Mouse (Mus musculus) C2C12 (cell line): ENCODE results near the gene Olfr437. TPM values are rescaled to one million over a fixed set of nuclear protein-coding genes. Genes with fewer than 3 reads are reported as not detected.
"Not testable (repeated sequence)": the region's sequence is repeated elsewhere in the genome, so short reads cannot be mapped to it uniquely, and the experiment has no call there.

Experiments
- H3K27me3 ChIP-seq: one replicate; pipeline ENCODE4 v1.6.1; 2011; ENCODE audit not compliant: control insufficient read depth, insufficient read depth, insufficient read length
- H3K36me3 ChIP-seq: one replicate; pipeline ENCODE4 v1.6.1; 2011; ENCODE audit not compliant: control insufficient read depth, insufficient read depth
- H3K4me3 ChIP-seq: one replicate; pipeline ENCODE4 v1.5.1; 2011; ENCODE audit warnings: mild to moderate bottlenecking, control low read depth; ENCODE audit not compliant: poor library complexity, insufficient read depth, severe bottlenecking
- H3K79me2 ChIP-seq: one replicate; pipeline ENCODE4 v1.6.1; 2011; ENCODE audit not compliant: control insufficient read depth, insufficient read depth
- H3K79me3 ChIP-seq: one replicate; pipeline ENCODE4 v1.6.1; 2011; ENCODE audit warnings: low read depth, control low read depth
- H3ac ChIP-seq: one replicate; pipeline ENCODE3; 2011; ENCODE audit warnings: low read depth; ENCODE audit not compliant: control insufficient read depth, insufficient read length
- CEBPB ChIP-seq: IDR thresholded peaks from one replicate; pipeline ENCODE4 v1.6.1; 2011; ENCODE audit warnings: low read depth, mild to moderate bottlenecking, control low read depth, moderate library complexity
- CTCF ChIP-seq: IDR thresholded peaks from one replicate; pipeline ENCODE4 v1.5.1; 2011; ENCODE audit not compliant: control insufficient read depth, insufficient read depth, insufficient read length
- FOSL1 ChIP-seq: IDR thresholded peaks from one replicate; pipeline ENCODE4 v1.8.0; 2011; ENCODE audit warnings: mild to moderate bottlenecking, low read length; ENCODE audit not compliant: poor library complexity, insufficient read depth, severe bottlenecking
- MAX ChIP-seq: IDR thresholded peaks from one replicate; pipeline ENCODE4 v1.6.1; 2011; ENCODE audit warnings: mild to moderate bottlenecking, control low read depth
- MYOD1 ChIP-seq: IDR thresholded peaks from one replicate; pipeline ENCODE4 v1.6.1; 2011; ENCODE audit warnings: low read depth; ENCODE audit not compliant: control insufficient read depth, insufficient read length
- MYOG ChIP-seq: IDR thresholded peaks from one replicate; pipeline ENCODE4 v1.6.1; 2011; ENCODE audit not compliant: control insufficient read depth, insufficient read length; ENCODE audit errors: extremely low read depth
- USF1 ChIP-seq: IDR thresholded peaks from one replicate; pipeline ENCODE4 v1.6.1; 2011; ENCODE audit warnings: low read depth, mild to moderate bottlenecking, control low read depth, moderate library complexity
- polyA plus RNA-seq: library from polyadenylated mRNA; unstranded; fragments of >200 nt; fragmentation: generic; extraction: Trizol; gene quantifications from one replicate; pipeline ENCODE4 v1.2.1, GENCODE M21; 2012; ENCODE audit warnings: missing spikeins

Olfr437 gene
- polyA plus RNA-seq, 1 experiment, result not detected

DNA sequence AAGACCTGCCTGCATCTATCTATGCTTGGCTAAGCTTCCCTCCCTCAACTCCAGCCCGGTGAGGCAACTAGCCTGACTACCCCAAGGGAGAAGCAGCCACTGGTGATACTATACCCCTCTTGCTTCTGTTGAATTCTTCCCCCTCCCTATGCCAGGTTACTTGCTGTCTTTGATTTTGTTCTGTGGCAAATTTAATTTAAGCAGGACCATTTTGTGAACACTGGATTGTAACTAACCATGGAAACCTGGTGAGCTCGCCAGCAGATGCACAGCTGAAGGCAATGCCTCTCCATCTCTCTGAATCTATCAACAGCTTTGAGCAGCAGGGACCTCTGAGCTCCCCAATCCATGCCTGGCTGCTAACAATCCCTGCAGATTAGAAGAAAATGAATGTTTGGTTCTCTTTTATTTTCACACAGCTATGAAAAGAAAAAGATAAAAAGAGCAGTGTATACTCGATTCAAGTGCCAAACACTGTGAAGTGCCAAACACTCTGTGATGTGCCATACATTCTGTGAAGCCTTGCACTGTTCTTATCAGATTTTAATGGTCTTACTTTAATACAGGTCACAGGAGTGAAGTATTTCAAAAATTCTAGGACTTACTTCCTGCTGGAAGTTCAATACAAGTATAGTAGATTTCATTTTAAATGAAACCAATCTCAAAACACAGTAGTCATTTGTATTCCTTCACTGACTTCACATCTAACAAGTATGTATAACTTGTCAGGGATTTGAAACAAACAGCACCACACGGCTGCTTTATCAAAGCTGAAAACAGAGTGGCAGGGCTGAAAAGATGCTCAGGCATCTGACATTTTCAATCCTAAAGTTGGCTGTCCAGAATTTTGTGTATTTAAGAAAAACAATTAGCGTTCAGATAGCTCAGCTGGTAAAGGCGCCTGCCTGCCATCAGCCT, 15.8 kb downstream of the Olfr437 start:
- H3K27me3 ChIP-seq, result no peaks in the 10 kb centered on the region
- TF ChIP-seq CTCF (no peak), MYOD1 (no peak), USF1 (no peak), MYOG (no peak), CEBPB (no peak), MAX (no peak), FOSL1 (no peak)

DNA sequence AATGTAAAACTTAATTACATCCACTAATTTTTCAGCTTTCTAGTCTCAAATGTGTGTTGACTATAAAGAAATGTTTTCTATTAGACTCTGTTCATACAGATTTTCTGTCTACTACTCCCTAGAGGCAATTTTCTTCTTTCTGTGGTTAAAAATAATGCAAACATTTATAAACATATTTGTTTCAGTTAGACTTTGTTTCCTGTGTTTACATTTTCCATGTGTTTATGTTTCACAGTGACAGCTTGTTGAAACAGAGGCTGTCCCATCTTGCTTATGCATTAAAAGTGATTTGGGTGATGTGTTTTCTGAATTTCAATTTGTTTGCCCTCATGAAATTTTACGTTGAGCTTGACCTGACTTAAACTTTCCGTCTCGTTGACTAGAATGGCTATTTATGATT, 27.9 kb downstream of the Olfr437 start:
- Histone ChIP-seq H3K4me3 (no peak overlapping the region), H3K36me3 (no peaks in the 10 kb centered on the region), H3ac (no peak overlapping the region), H3K27me3 (no peaks in the 10 kb centered on the region), H3K79me3 (no peaks in the 10 kb centered on the region), H3K79me2 (no peaks in the 10 kb centered on the region)
- no peak for TF ChIP-seq CTCF
- no peak for TF ChIP-seq USF1
- no peak for TF ChIP-seq MYOG
- no peak for TF ChIP-seq CEBPB
- no peak for TF ChIP-seq MYOD1
- TF ChIP-seq MAX, result no peak
- TF ChIP-seq FOSL1, result no peak

More for the DNA sequence above, 15.8 kb downstream of the Olfr437 start:
- Histone ChIP-seq H3K79me2 (no peaks in the 10 kb centered on the region), H3K79me3 (no peaks in the 10 kb centered on the region), H3K4me3 (no peak overlapping the region), H3K36me3 (no peaks in the 10 kb centered on the region), H3ac (no peak overlapping the region)

DNA sequence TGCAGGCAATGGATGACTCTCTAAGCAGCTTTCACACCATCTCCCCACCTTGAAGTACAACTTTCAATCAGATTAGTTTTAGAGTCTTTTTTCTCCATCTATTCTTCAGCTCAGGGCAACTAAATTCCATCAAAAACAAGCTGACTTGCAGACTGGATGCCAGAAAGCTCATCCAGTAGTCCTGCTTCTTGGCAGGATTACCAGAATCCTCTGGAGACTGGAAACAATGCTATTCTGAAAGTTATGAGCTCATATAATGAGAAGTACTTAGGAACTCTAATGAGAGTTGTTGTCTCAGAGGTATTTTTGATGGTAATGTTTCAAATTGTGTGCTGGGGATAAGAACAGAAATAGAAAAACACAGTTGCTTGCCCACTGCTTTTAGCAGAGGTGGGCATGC, 33.7 kb downstream of the Olfr437 start, which contains the start of gene Olfr435:
Olfr435 (plus strand) TSS at position 366 of the 400 bp plus-strand sequence.
- Histone ChIP-seq H3K79me3 (no peaks in the 10 kb centered on the region), H3K36me3 (no peaks in the 10 kb centered on the region), H3K79me2 (no peaks in the 10 kb centered on the region), H3K27me3 (no peaks in the 10 kb centered on the region), H3ac (no peak within 1 kb of the TSS), H3K4me3 (no peak within 1 kb of the TSS)
- TF ChIP-seq MYOD1, result no peak
- TF ChIP-seq USF1, result no peak
- TF ChIP-seq FOSL1, result no peak
- no peak for TF ChIP-seq MYOG

DNA sequence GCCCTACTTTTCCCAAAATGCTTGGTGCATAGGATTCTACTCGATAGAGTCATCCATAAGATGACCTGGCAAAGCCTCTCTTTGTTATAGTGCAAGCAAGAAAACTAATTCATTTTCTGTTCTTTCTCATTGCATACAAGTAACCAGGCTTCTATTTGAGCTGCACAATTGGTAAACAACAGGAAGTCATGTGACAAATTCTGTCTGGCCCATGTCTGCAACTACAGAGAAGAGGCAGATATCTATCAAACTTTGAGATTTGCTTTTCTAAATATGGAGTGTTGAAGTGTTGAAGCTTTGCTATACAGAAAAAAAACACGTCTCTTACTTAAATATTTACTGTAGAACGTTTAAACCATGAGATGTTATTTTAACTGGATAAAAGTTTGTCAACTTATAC, 35.0 kb downstream of the Olfr437 start:
- H3ac ChIP-seq, result no peak overlapping the region
- H3K79me3 ChIP-seq, result no peaks in the 10 kb centered on the region
- no peaks in the 10 kb centered on the region for H3K27me3 ChIP-seq
- H3K4me3 ChIP-seq, result no peak overlapping the region
- no peaks in the 10 kb centered on the region for H3K36me3 ChIP-seq
- TF ChIP-seq CTCF (no peak), MAX (no peak), FOSL1 (no peak), USF1 (no peak), MYOG (no peak), MYOD1 (no peak), CEBPB (no peak)
- no peaks in the 10 kb centered on the region for H3K79me2 ChIP-seq

DNA sequence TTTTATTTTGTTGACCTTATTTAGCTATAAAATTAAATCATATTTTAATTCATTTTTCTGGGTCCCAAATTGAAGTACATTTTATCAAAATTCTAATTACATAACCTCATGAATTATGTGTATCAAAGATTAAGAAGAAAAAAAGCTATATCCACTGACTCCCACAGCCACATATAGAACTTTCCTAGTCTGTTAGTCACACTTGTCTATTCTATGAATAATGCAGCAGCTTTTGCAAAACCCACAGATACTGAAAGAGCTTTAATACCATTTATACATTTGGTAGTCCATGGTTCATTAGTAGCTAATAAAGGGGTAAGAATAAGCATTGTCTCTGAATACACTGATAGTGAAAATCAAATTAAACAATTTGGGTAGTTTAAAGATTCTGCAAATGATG, 39.7 kb downstream of the Olfr437 start:
- Histone ChIP-seq H3K4me3 (no peak overlapping the region), H3K36me3 (no peaks in the 10 kb centered on the region), H3K27me3 (no peaks in the 10 kb centered on the region), H3K79me2 (no peaks in the 10 kb centered on the region), H3ac (no peak overlapping the region), H3K79me3 (no peaks in the 10 kb centered on the region)
- no peak for TF ChIP-seq CEBPB
- no peak for TF ChIP-seq CTCF
- TF ChIP-seq USF1, result no peak
- TF ChIP-seq MAX, result no peak
- TF ChIP-seq MYOD1, result no peak
- no peak for TF ChIP-seq FOSL1
- TF ChIP-seq MYOG, result no peak

DNA sequence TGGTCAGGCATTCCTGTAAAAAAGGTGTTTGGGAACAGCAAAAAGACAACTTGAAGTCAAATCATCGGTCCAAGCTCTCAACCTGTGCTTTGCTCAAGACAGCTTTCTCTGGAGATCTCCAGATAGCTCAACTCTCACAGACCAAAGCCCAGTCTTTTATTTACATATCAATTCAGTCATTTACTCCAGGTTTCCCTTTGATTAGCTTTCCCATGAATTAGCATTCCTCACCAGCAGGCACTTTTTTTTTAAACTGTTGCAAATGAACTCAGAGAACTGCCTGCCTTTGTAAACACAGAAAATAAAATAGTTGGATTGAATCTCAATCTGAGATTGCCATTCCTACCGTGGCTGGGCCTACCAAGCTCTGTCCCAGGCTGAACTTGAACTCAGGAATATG, 42.3 kb downstream of the Olfr437 start:
- H3K79me3 ChIP-seq, result no peaks in the 10 kb centered on the region
- no peaks in the 10 kb centered on the region for H3K27me3 ChIP-seq
- TF ChIP-seq MAX (no peak), USF1 (no peak), FOSL1 (no peak), MYOD1 (no peak), MYOG (no peak), CTCF (no peak), CEBPB (no peak)
- no peaks in the 10 kb centered on the region for H3K79me2 ChIP-seq
- H3K36me3 ChIP-seq, result no peaks in the 10 kb centered on the region
- H3K4me3 ChIP-seq, result no peak overlapping the region
- H3ac ChIP-seq, result no peak overlapping the region

DNA sequence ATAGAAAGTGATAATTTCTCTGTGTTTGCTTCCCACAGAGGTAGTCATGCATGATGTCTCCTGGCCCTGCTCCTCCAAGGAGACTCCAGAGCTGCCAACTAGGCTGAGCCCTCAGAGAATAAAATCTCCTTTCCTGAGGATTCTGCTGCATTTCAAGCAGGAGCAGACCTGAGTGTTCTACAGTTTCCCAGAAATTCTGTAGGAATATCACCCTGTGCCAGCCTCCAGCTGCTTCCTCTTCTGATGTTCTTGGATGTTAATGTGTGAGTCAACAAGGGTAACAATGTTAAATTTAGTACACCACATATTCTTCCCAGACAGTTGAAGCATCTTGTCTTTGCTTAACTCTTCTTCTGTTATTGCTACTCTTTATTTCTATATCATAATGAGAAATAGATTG, 49.8 kb downstream of the Olfr437 start, which contains the start of gene Olfr434:
Olfr434 (plus strand) TSS at position 149 of the 400 bp plus-strand sequence.
- not testable (repeated sequence) for H3K79me3 ChIP-seq, H3K4me3 ChIP-seq, H3ac ChIP-seq, H3K79me2 ChIP-seq, H3K27me3 ChIP-seq, H3K36me3 ChIP-seq
